Mouse (Mus musculus) kidney, embryonic 15.5 days (tissue): ENCODE data around the gene Rassf5. TPM values are rescaled to one million over a fixed set of nuclear protein-coding genes. Genes with fewer than 3 reads are reported as not detected.
A peak's percentile ranks its signal among the peaks of the same experiment; 100 is the strongest.

Experiments
- ATAC-seq: fragments of 200-750 bp; cut with Nextera tagmentation; replicated peaks from 2 replicates; pipeline ENCODE4 v1.8.0; 2017; ENCODE audit warnings: moderate TSS enrichment; ENCODE audit not compliant: low FRiP score
- H3K27ac ChIP-seq: fragments of 300-500 bp; sonication (generic); 2 replicates; pipeline ENCODE4 v1.5.1; 2015; ENCODE audit warnings: mild to moderate bottlenecking, inconsistent platforms
- H3K27me3 ChIP-seq: fragments of 300-500 bp; sonication (generic); 2 replicates; pipeline ENCODE4 v1.6.1; 2015; ENCODE audit warnings: inconsistent platforms
- H3K36me3 ChIP-seq: fragments of 300-500 bp; sonication (generic); 2 replicates; pipeline ENCODE4 v1.6.1; 2015; ENCODE audit warnings: inconsistent platforms
- H3K4me1 ChIP-seq: fragments of 300-500 bp; sonication (generic); 2 replicates; pipeline ENCODE4 v1.6.1; 2015; ENCODE audit warnings: inconsistent platforms
- H3K4me2 ChIP-seq: fragments of 300-500 bp; sonication (generic); 2 replicates; pipeline ENCODE4 v1.6.1; 2015; ENCODE audit warnings: moderate library complexity, mild to moderate bottlenecking, inconsistent platforms
- H3K4me3 ChIP-seq: fragments of 300-500 bp; sonication (generic); replicated peaks from 2 replicates; pipeline ENCODE4 v1.5.1; 2015; ENCODE audit warnings: mild to moderate bottlenecking, inconsistent platforms
- H3K9ac ChIP-seq: fragments of 300-500 bp; sonication (generic); 2 replicates; pipeline ENCODE4 v1.6.1; 2015; ENCODE audit warnings: mild to moderate bottlenecking, inconsistent platforms
- H3K9me3 ChIP-seq: fragments of 300-500 bp; sonication (generic); replicated peaks from 2 replicates; pipeline ENCODE4 v1.6.1; 2016; ENCODE audit warnings: inconsistent platforms
- WGBS: fragments of 180-500 bp; shearing (Covaris S2); methylation state at CpG from one replicate; pipeline ENCODE4 v1.1.7; 2015; ENCODE audit warnings: mixed read lengths; 5-methylcytosine and 5-hydroxymethylcytosine counted together
- polyA plus RNA-seq: library from polyadenylated mRNA; unstranded; fragments of >200 nt; fragmentation: Nextera tagmentation; extraction: Ambion mirVana; gene quantifications from 2 replicates; pipeline ENCODE4 v1.2.1, GENCODE M21; 2015

Gene Rassf5
- polyA plus RNA-seq, 1 experiment from 2014 or later, result 2.9 TPM

GRCm38 (mm10) chr1:131204461-131204860 lies 40.6 kb downstream of the Rassf5 start:
- no peaks in the 10 kb centered on the region for H3K9me3 ChIP-seq
- ATAC-seq, result no peak
- no peak overlapping the region for H3K4me3 ChIP-seq
- no peak overlapping the region for H3K9ac ChIP-seq
- WGBS, result 72% methylated on average over 8 of the region's 8 CpGs
- no peaks in the 10 kb centered on the region for H3K36me3 ChIP-seq
- no peak overlapping the region for H3K27ac ChIP-seq
- H3K4me2 ChIP-seq, result no peak overlapping the region
- no peaks in the 10 kb centered on the region for H3K27me3 ChIP-seq
- H3K4me1 ChIP-seq, result peaks cover 9% of the 10 kb centered on the region

GRCm38 (mm10) chr1:131201391-131201790 lies 43.7 kb downstream of the Rassf5 start:
- Histone ChIP-seq H3K36me3 (no peaks in the 10 kb centered on the region), H3K4me1 (peaks cover 16% of the 10 kb centered on the region), H3K4me2 (no peak overlapping the region), H3K9ac (no peak overlapping the region), H3K27me3 (no peaks in the 10 kb centered on the region), H3K4me3 (no peak overlapping the region), H3K27ac (no peak overlapping the region), H3K9me3 (no peaks in the 10 kb centered on the region)
- WGBS, result 80% methylated on average over 4 of the region's 4 CpGs
- ATAC-seq, result no peak

- peaks cover 16% of the 10 kb centered on the region for H3K4me1 ChIP-seq
- H3K36me3 ChIP-seq, result no peaks in the 10 kb centered on the region
- 59% methylated on average over 10 of the region's 10 CpGs for WGBS
- no peaks in the 10 kb centered on the region for H3K27me3 ChIP-seq
- H3K4me2 ChIP-seq, result no peak overlapping the region
- H3K9me3 ChIP-seq, result no peaks in the 10 kb centered on the region
- no peak overlapping the region for H3K4me3 ChIP-seq
- ATAC-seq, result no peak
- no peak overlapping the region for H3K27ac ChIP-seq
- H3K9ac ChIP-seq, result no peak overlapping the region
Measured at GRCm38 (mm10) chr1:131200588-131200987, 44.5 kb downstream of the Rassf5 start.

DNA sequence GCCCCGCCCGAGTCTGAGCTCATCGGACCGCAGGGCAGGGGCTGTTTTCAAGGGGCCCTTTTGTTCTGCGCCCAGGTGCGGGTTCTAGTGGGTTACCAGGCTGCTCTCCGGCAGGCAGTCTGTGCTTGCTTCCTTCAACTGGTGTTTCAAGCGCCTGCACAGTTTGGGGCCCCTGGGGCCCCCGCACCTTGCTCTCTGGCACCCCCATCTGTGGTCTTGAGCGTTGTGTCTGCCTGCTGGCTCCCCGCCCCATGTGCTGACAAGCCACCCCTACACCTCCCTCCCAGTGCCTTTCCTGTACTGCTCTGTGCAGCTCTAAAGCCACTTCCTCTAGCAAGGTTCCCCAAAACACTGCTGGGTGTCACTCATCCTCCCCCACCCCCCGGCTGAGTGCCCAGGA lies 45.1 kb downstream of the Rassf5 start:
- peaks cover 16% of the 10 kb centered on the region for H3K4me1 ChIP-seq
- H3K27ac ChIP-seq, result no peak overlapping the region
- H3K9ac ChIP-seq, result no peak overlapping the region
- H3K27me3 ChIP-seq, result no peaks in the 10 kb centered on the region
- no peaks in the 10 kb centered on the region for H3K36me3 ChIP-seq
- H3K4me3 ChIP-seq, result no peak overlapping the region
- no peaks in the 10 kb centered on the region for H3K9me3 ChIP-seq
- WGBS, result 55% methylated on average over 12 of the region's 12 CpGs
- H3K4me2 ChIP-seq, result no peak overlapping the region
- ATAC-seq, result 0 out of 2 replicates have a peak, but pooled peaks have one; percentile 40

DNA sequence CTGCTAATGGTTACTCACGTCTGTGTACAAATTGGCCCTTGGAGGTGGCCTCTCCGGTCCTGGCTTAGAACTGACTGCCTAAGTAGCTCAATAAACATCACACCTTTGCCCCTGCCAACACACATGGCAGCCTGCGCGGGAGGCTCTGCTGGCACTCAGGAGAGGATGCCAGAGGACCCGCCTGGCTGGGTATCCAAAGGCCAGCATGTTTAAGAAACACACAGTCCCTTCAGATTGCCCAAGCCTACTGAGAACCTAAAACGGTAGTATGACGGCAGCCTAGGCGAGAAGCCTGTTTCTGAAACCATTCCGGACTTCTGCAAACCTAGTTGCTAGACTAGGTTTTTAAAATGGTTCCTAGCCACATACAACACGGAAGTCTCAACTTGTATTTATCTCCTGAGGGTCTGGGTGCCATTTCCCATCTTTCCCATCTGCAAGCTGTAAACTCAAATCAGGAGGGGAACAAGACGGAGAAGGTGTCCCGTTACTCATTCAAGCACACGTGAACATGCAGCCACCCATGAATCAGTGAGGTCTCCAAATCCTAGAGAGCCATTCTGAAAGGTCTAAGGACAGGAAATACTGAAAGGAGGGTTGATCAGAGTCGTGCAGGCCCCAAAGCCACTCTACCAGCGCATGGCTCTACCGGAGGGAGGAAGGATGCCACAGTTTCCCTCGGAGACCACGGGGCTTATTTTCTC lies 45.8 kb downstream of the Rassf5 start:
- peaks cover 16% of the 10 kb centered on the region for H3K4me1 ChIP-seq
- H3K9ac ChIP-seq, result no peak overlapping the region
- no peak overlapping the region for H3K4me3 ChIP-seq
- no peaks in the 10 kb centered on the region for H3K36me3 ChIP-seq
- H3K27me3 ChIP-seq, result no peaks in the 10 kb centered on the region
- ATAC-seq, result no peak
- 68% methylated on average over 18 of the region's 18 CpGs for WGBS
- H3K27ac ChIP-seq, result no peak overlapping the region
- no peak overlapping the region for H3K4me2 ChIP-seq
- no peaks in the 10 kb centered on the region for H3K9me3 ChIP-seq

DNA sequence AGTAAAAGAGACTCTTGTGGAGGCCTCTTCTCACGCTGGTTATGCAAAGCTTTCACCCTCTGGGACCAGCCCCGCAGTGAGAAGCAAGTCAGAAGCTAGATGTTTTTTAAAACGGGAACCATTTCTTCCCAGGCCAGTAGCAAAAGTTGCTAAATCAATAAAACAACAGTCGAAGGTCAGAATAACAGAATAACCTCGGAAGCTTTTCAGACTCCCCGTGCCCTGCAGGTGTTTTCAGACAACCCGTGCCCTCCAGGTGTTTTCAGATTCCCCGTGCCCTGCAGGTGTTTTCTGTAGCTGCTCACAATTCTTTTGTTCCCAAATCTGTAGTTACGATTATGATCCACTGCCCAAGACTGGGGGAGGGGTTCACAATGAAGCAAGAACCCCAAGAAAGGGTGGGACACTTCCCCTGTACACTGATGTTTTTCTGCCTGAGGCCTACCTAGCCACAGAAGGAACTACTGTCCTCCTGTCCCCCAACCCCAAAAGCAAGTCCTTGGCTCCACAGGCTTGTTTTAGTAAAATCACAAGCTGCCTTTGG lies 46.6 kb downstream of the Rassf5 start:
- Histone ChIP-seq H3K4me2 (no peak overlapping the region), H3K4me3 (no peak overlapping the region), H3K4me1 (peaks cover 16% of the 10 kb centered on the region), H3K36me3 (no peaks in the 10 kb centered on the region), H3K27ac (no peak overlapping the region), H3K9ac (no peak overlapping the region), H3K9me3 (no peaks in the 10 kb centered on the region), H3K27me3 (no peaks in the 10 kb centered on the region)
- no peak for ATAC-seq
- 76% methylated on average over 9 of the region's 9 CpGs for WGBS

- no peaks in the 10 kb centered on the region for H3K27me3 ChIP-seq
- H3K36me3 ChIP-seq, result no peaks in the 10 kb centered on the region
- no peak overlapping the region for H3K4me2 ChIP-seq
- no peak overlapping the region for H3K4me3 ChIP-seq
- peaks cover 16% of the 10 kb centered on the region for H3K4me1 ChIP-seq
- WGBS, result 51% methylated on average over 2 of the region's 2 CpGs
- H3K9ac ChIP-seq, result no peak overlapping the region
- no peak overlapping the region for H3K27ac ChIP-seq
- ATAC-seq, result no peak
- no peaks in the 10 kb centered on the region for H3K9me3 ChIP-seq
Measured at GRCm38 (mm10) chr1:131196107-131196506, 49.0 kb downstream of the Rassf5 start.

DNA sequence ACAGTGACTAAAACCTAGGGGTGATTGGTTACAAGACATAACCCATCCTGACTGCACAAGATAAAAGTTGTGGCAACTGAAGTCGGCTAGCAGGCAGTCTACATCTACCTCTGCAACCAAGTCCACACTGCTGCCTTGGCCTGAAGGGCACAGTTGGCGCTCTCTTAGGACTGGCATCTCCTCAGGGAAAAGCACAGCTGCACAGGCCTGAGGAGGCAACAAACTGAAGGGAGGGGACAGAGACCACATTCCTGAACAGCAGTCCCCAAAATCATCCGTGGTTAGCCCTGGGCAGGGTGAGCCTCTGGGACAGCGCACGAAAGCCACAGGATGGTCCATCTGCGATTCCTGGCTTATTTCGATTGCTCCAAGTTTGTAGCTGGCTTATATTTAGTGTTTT lies 49.4 kb downstream of the Rassf5 start:
- no peak overlapping the region for H3K4me2 ChIP-seq
- H3K36me3 ChIP-seq, result no peaks in the 10 kb centered on the region
- H3K27me3 ChIP-seq, result no peaks in the 10 kb centered on the region
- H3K4me3 ChIP-seq, result no peak overlapping the region
- 80% methylated on average over 7 of the region's 7 CpGs for WGBS
- no peaks in the 10 kb centered on the region for H3K9me3 ChIP-seq
- no peak overlapping the region for H3K9ac ChIP-seq
- peaks cover 16% of the 10 kb centered on the region for H3K4me1 ChIP-seq
- no peak overlapping the region for H3K27ac ChIP-seq
- no peak for ATAC-seq

- Histone ChIP-seq H3K4me2 (no peak overlapping the region), H3K36me3 (no peaks in the 10 kb centered on the region), H3K4me3 (no peak overlapping the region), H3K27ac (no peak overlapping the region), H3K9ac (no peak overlapping the region), H3K9me3 (no peaks in the 10 kb centered on the region), H3K4me1 (peaks cover 6% of the 10 kb centered on the region; the same call in 1 of the 2 replicates), H3K27me3 (no peaks in the 10 kb centered on the region)
- WGBS, result 45% methylated on average over 3 of the region's 3 CpGs
- no peak for ATAC-seq
Measured at GRCm38 (mm10) chr1:131193746-131194145, 51.3 kb downstream of the Rassf5 start.

DNA sequence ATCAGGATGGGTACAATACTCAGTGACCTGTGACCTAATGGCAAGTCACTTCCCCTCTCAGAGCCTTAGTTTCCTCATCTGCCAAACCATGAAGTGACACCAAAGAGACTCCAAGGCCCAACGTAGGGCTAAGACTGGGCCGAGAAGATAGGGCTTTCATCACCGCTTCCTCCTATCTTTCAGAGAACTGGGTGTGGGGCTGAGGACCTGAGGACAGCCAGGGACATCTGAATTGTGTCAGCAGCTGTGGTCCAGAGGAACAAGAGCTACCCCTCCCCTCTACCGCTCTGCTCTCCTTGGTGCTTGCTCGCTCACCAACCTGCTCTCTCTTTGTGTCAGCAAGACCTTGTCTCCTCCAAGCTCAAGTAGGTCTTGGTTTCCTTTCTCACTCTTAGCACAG lies 56.4 kb downstream of the Rassf5 start:
- no peak overlapping the region; the same call in 1 of the 2 replicates for H3K27ac ChIP-seq
- no peak overlapping the region for H3K4me2 ChIP-seq
- no peak overlapping the region for H3K9ac ChIP-seq
- H3K9me3 ChIP-seq, result no peaks in the 10 kb centered on the region
- ATAC-seq, result no peak
- no peaks in the 10 kb centered on the region for H3K36me3 ChIP-seq
- H3K27me3 ChIP-seq, result no peaks in the 10 kb centered on the region
- 92% methylated on average over 5 of the region's 5 CpGs for WGBS
- H3K4me3 ChIP-seq, result no peak overlapping the region
- H3K4me1 ChIP-seq, result peaks cover 3% of the 10 kb centered on the region; the same call in 1 of the 2 replicates

GRCm38 (mm10) chr1:131187856-131188255 lies 57.2 kb downstream of the Rassf5 start:
- peak; percentile 43; the same call in 1 of the 2 replicates for ATAC-seq
- WGBS, result 84% methylated on average over 5 of the region's 5 CpGs

GRCm38 (mm10) chr1:131186995-131187394 lies 58.1 kb downstream of the Rassf5 start:
- Histone ChIP-seq H3K9ac (no peak overlapping the region), H3K36me3 (no peaks in the 10 kb centered on the region), H3K4me3 (no peak overlapping the region), H3K4me1 (peaks cover 3% of the 10 kb centered on the region; the same call in 1 of the 2 replicates), H3K9me3 (no peaks in the 10 kb centered on the region), H3K27ac (no peak overlapping the region), H3K27me3 (no peaks in the 10 kb centered on the region), H3K4me2 (no peak overlapping the region)
- no peak for ATAC-seq
- 69% methylated on average over 6 of the region's 6 CpGs for WGBS

More at GRCm38 (mm10) chr1:131187856-131188255, 57.2 kb downstream of the Rassf5 start:
- Histone ChIP-seq H3K4me1 (peaks cover 3% of the 10 kb centered on the region; the same call in 1 of the 2 replicates), H3K9ac (no peak overlapping the region), H3K4me3 (no peak overlapping the region), H3K4me2 (no peak overlapping the region), H3K27me3 (no peaks in the 10 kb centered on the region), H3K36me3 (no peaks in the 10 kb centered on the region), H3K27ac (no peak overlapping the region), H3K9me3 (no peaks in the 10 kb centered on the region)
